Mouse (Mus musculus) kidney, postnatal 4 days (tissue): Measurements from ENCODE around the gene Twsg1.
"Not testable (repeated sequence)": the region's sequence is repeated elsewhere in the genome, so short reads cannot be mapped to it uniquely, and the experiment has no call there.

Experiments used
- DNase-seq, 2 experiments: peaks; one replicate each; pipeline ENCODE4 v3.0.0; 2021; ENCODE audit warnings: mixed read lengths in 2 of 2

Gene Twsg1

GRCm38 (mm10) chr17:65950622-65951404 lies at the start of gene Twsg1:
Gene Twsg1, minus strand, starts transcription at chr17:65951226.
- DNase-seq = peak; percentile 97 to 98

- no peak for DNase-seq
These were observed 37.3 kb upstream of the Twsg1 start for GRCm38 (mm10) chr17:65988151-65988820.

- not testable (repeated sequence) for DNase-seq
These were observed 25.7 kb upstream of the Twsg1 start for GRCm38 (mm10) chr17:65976720-65977119.

GRCm38 (mm10) chr17:65967751-65968150 lies 16.7 kb upstream of the Twsg1 start:
- DNase-seq = no peak

GRCm38 (mm10) chr17:65962263-65962662 lies 11.2 kb upstream of the Twsg1 start:
- no peak for DNase-seq

GRCm38 (mm10) chr17:65961606-65962136 lies 10.6 kb upstream of the Twsg1 start:
- DNase-seq = no peak

- DNase-seq = no peak
These were observed 8.0 kb upstream of the Twsg1 start for GRCm38 (mm10) chr17:65959011-65959410.

- DNase-seq = no peak
These were observed 7.3 kb upstream of the Twsg1 start for GRCm38 (mm10) chr17:65958366-65958765.

- DNase-seq = no peak
These were observed 6.8 kb upstream of the Twsg1 start for GRCm38 (mm10) chr17:65957782-65958325.

- DNase-seq = peak; percentile 43 to 54
These were observed 6.2 kb upstream of the Twsg1 start for GRCm38 (mm10) chr17:65956993-65957781.

GRCm38 (mm10) chr17:65956140-65956539 lies 5.1 kb upstream of the Twsg1 start:
- DNase-seq = no peak

GRCm38 (mm10) chr17:65953959-65954358 lies 2.9 kb upstream of the Twsg1 start:
- DNase-seq = no peak

- no peak for DNase-seq
These were observed 1.1 kb upstream of the Twsg1 start for GRCm38 (mm10) chr17:65952083-65952482.

- DNase-seq = peak; percentile 25 to 39
These were observed 843 bp downstream of the Twsg1 start for GRCm38 (mm10) chr17:65950183-65950582.

GRCm38 (mm10) chr17:65947307-65947706 lies 3.7 kb downstream of the Twsg1 start:
- DNase-seq = no peak

GRCm38 (mm10) chr17:65945420-65945819 lies 5.6 kb downstream of the Twsg1 start:
- no peak for DNase-seq

- peak; percentile 43 to 55 for DNase-seq
These were observed 8.6 kb downstream of the Twsg1 start for GRCm38 (mm10) chr17:65942394-65942793.

- no peak for DNase-seq
These were observed 9.8 kb downstream of the Twsg1 start for GRCm38 (mm10) chr17:65941275-65941674.

- DNase-seq = peak; percentile 31 to 49
These were observed 10.8 kb downstream of the Twsg1 start for GRCm38 (mm10) chr17:65940221-65940620.

- peak in 1 of 2 experiments; percentile 44 for DNase-seq
These were observed 11.4 kb downstream of the Twsg1 start for GRCm38 (mm10) chr17:65939461-65940192.

- no peak for DNase-seq
These were observed 13.4 kb downstream of the Twsg1 start for GRCm38 (mm10) chr17:65937671-65938070.

- DNase-seq = peak in 1 of 2 experiments; percentile 24
These were observed 17.3 kb downstream of the Twsg1 start for GRCm38 (mm10) chr17:65933741-65934140.
